ENCODE assay signal across 1 mouse cellular context in genomic region chr8:94364686-94365312, GRCm38 (mm10).
TF ChIP-seq lines count a peak whose summit lies in the region.

No protein-coding gene starts in this region.

TF ChIP-seq in CH12.LX, 34 proteins besides CTCF, POLR2A, EP300 and RAD21 (continued from another document):
- TF ChIP-seq SIN3A (IDR thresholded peaks at IDR 0.05; ENCODE audit: low read length) (no peak), CHD2 (IDR thresholded peaks at IDR 0.05; ENCODE audit: low read length) (no peak), NELFE (IDR thresholded peaks at IDR 0.05; ENCODE audit: low read depth, low read length) (peak; percentile 22; the same call in 1 of the 2 replicates), UBTF (IDR thresholded peaks at IDR 0.05; ENCODE audit: low read depth, low read length) (peak; percentile 7; the same call in 1 of the 2 replicates), MAFK (IDR thresholded peaks at IDR 0.05; ENCODE audit: insufficient replicate concordance, low read length) (no peak), JUN (IDR thresholded peaks at IDR 0.05; ENCODE audit: insufficient read depth, low read depth, low read length) (no peak), ZNF384 (IDR thresholded peaks at IDR 0.05; ENCODE audit: low read depth, low read length) (no peak)
